Mouse (Mus musculus): ENCODE data around the gene Arf4.

Arf4 gene

DNA sequence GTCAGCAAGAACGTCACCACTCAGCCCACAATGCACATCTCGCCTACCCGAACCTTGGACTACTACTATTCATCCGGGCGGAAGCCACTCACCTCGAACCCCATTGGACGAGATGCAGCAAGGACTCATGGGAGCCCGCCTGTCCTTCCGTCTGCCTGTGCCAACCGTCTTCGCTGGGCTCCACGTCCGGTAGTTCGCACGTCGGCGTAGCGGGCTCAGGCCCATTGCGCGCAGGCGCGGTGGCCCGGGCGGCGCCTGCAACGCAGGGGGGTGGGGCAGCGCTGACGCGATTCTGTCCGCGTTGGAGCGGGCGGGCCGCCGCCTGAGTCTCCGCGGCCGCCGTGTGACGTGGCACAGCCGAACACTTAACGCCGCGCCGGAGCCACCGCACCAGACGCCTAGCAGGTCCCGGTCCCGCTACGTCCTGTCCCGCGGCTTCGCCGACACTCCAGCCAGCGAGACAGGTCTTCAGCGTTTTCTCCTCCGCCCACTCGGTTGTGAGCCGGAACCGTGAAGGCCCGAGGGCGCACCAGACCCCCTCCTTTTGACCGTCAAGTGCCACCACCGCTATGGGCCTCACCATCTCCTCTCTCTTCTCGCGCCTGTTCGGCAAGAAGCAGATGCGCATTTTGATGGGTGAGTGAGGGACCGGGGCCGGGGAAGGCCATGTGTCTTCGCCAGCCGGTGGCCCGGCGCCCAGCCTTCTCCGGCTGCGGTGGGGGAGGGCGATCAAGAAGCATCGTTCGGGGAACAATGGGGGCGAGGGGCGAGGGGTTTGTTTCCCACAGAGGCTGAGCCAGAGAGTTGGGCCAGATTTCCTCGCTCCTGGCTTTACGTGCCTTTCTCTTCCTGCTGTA is at the start of gene Arf4:
Gene Arf4 (plus strand): TSS at position 224 of the 857 bp plus-strand sequence.
- DNase-seq (ENCODE audit: low read depth, low spot score) = peak; percentile 96

DNA sequence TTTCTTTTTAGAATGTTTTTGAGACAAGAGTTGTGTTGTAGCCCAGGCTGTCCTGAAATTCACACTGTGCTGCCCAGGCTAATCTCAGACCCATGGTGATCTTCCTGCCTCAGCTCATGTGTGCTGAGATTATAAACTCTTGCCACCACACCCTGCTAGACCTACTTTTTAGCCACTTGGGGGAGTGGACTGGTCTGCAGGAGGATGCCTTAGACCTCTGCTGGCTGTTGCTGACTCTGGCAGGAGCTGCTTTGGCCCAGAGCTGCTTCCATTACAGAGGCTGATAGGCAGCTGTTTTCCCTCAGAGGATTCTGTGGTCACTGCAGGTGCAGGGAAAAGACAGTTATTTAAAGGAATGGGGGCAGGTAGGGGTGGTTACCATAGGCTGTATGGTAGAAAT is 46.5 kb upstream of the Arf4 start:
- DNase-seq (ENCODE audit: low read depth, low spot score) = no peak

DNA sequence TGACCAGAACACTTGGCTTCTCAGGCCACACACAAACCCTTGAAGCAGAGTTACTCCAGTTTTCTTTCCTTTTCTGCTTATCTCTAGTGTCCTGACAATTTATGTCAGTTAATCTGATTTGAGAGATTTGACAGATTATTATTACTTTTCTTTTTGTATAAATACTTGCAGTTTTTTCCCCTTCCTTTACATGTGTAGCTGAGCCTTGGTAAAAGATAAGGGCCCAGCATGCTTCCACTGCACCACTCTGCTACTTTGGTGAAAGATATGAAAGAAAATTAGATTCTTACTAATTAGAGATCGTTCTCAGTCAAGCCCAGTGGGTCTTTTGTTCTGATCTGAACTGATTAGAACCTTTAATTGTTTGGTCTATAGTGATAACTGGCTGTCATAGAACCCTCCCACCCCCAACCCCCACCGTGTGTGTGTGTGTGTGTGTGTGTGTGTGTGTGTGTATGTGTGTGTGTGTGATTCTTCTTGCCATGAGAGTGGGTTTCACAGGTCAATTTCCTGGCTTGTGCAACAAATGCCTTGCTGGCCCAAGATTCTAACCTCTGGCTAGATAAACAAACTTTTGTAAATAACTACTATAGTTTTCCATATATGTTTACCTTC is 44.5 kb upstream of the Arf4 start:
- no peak for DNase-seq (ENCODE audit: low read depth, low spot score)

DNA sequence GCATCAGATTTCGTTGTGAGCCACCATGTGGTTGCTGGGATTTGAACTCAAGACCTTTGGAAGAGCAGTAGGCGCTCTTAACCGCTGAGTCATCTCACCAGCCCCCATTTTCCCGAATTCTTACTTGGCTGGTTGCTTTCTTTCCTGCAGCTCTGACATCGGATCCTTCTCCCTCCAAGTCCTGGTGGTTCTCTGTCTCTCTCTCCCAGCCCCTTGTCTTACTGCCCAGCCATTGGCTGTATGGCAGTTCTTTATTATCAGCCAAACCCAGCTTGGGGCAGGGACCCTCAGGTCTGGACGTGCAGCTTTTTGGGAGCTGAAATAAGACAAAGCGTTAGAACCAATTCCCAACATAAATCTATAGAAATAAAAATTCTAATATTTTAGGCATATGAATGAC is 42.7 kb upstream of the Arf4 start:
- no peak for DNase-seq (ENCODE audit: low read depth, low spot score)

DNA sequence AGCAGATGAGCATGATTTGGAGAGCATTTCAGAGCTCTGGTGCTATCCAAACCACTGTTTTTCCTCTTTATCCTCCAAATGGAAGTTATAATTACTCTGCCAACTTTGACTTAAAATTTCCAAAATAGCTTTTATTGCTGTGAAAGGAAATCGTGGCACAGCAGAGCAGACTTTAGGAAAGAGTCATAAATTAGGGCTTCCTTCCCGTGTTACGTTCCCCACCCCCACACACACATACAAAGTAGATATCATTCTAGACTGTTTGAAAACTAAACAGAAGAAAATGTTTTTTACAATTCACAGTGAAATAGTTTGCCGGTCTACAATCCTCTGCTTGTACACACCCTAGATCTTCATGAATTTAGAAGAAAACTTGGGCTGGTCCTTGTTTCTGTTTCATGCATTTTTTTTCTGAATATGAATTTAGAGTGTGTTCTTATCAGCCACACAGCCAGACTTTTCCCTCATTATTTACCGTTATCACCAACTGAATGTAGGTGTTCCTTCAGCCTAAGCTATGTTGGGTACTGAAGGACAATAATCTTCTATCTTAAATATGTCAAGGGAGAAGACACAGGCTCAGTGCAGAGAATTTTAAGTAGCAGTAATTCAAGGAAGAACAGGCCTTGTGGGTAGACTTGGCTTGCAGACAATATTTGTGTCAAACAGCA is 42.0 kb upstream of the Arf4 start:
- no peak for DNase-seq (ENCODE audit: low read depth, low spot score)

DNA sequence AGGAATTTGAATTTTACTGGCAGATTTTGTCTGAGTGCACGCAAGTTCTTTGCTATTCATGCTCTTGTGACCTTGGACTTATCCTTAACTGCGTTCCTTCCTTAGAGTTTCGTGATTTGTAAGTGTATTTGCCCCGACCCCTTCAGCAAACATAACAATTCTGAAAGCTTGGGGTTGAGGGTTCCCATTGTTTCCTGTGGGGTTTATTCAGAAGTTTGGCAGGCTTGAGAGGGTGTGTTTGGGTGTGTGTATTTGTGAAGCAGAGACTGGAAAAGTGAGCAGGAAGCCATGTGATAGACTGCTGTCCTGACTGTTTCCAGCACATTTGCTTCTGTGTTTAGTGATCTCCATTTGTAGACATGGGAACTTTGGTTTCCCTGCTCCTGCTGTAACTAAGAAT is 32.5 kb upstream of the Arf4 start:
- DNase-seq (ENCODE audit: low read depth, low spot score) = no peak

DNA sequence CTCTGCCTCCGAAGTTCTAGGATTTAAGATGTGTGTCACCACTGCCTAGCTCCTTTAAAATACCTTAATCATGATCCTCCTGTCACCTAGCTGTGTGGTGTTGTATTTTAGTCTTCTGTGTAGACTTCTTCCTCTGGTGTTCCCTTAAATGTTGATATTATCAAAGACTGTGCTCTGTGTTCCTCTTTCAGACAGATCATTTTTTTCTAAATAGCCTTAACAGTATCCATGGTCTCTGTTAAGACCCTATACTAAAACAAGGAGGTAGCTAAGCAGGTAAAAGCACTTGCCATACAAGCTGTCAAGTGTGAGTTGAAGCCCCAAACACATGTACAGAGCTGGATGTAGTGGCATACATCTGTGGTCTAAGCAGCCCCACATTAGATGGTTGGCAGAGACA is 28.2 kb upstream of the Arf4 start:
- no peak for DNase-seq (ENCODE audit: low read depth, low spot score)

DNA sequence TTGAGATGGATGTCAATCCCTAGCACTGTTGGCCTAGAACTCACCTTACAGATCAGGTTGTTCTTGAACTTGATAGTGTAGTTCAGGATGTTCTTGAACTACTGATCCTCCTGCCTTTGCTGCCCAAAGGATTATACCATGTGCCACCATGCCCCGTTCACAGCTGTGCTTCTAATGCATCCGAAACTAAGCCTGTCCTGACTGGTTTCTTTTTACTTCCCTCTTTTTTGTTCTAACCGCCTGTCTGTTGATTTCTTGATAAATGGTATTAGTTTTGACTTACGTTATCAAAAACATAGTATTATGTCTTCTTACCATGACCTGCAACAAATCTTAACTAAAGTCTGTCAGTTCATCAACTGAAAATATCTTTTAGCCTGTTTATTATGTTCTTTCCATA is 27.2 kb upstream of the Arf4 start:
- DNase-seq (ENCODE audit: low read depth, low spot score) = no peak

DNA sequence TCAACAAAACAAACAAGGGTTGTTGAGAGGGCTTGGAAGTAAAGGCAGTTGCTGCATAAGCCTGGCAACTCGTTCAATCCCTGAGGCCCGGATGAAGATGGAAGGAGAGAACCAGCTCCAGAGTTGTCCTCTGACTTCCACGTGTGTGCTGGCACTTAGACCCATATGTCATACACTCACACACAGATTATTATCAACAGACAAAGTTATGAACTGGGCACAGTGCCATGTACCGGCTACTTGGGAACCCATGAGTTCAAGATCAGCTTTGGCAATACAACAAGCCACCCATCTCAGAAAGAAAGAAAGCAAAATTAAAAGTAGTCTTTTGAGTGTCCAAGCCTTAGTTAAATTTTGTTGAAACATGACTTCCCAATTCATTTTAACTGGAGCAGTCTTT is 12.6 kb upstream of the Arf4 start:
- DNase-seq (ENCODE audit: low read depth, low spot score) = no peak

DNA sequence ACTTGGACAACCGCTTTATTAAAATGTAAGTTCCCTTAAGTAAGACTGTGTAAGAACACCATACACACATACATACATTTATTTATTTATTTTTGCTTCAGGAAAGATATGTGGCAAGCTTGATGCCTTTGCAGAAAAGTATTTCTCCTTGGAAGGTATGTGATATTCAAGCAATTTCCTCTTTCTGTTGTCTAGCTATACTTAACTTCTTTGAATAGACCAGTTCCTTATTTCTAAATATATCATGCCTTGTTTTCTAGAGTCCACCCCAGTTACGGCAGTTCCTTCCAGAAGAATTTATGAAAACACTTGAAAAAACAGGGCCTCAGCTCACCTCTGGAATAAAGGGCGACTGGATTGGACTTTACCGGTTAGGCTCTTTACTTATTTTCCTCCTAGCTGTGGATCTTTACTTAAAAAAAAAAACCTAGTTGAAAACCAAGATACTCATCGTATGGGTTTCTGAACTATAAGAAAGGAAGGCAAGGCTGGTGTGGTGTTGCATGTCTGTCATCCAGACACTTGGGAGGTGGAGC is 11.2 kb upstream of the Arf4 start:
- no peak for DNase-seq (ENCODE audit: low read depth, low spot score)

DNA sequence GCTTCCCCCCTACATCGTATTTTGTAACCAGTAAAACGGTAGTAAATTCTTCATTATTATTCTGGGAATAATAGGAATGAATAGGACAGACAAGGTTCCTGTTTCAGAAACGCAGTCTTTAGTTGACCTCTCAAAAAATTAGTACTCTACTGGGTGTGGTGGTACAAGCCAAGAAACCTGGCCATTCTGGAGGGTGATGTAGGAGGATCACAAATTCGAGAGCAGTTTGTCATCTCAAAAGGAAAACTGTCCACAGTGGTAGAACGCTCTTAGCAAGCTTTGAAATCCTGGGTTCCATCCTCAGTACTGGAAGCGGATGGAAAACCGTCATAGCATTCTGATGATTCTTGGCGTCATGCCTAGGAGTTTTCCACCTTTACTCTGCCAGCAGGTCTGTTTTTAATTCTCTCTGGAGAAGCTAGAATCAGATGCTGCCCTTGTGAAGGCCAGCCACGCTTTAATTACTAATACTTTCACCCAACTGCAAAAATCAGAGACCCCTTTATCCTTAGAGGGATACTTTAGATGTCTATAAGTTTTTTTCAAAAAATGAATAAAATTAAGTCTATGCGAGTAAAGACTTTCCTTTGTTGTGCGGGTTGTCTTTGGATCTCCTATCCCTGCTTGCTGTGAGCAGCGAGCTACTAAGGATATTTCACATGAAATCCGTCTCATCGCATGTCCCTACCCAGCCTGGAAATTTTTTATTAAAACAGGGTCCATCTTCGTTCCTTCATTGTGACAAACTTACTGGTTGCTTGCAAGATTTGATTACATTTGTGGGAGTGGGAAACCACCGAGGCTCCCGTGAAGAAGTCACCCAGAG is 636 bp upstream of the Arf4 start:
- no peak for DNase-seq (ENCODE audit: low read depth, low spot score)

DNA sequence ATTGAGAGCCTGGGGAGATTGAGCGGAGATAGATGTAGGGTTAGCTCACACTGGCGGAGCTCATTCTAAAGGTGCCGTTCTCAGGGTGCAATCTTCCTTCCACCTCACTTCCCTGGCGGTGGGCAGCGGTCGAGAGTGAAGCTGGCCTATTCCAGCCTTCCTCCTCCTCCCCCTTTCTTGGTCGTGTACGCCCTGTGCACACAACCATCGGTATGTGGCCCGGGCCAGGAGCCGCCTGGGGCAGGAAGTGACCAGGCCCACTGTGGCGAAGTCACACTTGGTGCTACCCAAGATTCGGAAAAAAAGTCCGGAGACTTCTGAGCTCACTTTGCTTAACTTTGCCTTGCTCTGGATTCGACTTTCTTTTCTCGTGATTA is 822 bp downstream of the Arf4 start:
- peak; percentile 44 for DNase-seq (ENCODE audit: low read depth, low spot score)

DNA sequence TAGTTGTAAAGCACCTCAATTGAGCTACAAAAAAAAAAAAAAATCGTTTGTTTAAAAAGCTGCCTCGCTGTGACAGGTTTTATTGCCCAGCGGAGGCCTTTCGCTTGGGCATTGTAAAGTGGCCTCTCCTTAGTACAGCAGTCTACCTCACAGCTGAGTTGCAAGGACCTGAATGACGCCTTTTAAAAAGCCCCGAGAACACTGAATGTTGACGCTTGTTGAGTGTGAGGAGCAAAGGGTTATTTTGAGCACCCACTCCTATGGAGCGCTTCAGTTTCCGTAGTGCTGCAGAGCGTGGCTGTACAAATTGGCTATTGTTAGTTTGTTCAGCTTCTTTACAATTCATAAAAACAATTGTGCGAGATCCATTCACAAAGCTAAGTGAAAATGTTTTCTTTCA is 1.4 kb downstream of the Arf4 start:
- no peak for DNase-seq (ENCODE audit: low read depth, low spot score)

DNA sequence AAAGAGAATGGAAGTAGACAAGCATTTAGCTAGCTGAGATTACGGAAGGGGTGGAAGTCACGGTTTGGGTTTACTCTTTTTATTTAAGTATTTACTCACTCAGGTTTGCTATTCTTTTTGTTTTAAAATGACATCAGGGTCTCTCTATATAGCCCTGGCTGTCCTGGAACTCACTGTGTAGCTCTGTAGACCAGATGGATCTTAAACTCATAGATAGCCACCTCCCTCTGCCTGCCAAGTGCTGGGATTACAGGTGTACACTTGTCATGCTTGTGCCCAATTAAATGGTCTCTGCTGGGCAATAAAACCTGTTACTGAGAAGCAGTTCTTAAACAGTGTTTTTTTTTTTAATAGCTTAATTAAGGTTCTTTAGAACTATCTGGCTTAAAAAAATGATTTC is 2.1 kb downstream of the Arf4 start:
- DNase-seq (ENCODE audit: low read depth, low spot score) = no peak

DNA sequence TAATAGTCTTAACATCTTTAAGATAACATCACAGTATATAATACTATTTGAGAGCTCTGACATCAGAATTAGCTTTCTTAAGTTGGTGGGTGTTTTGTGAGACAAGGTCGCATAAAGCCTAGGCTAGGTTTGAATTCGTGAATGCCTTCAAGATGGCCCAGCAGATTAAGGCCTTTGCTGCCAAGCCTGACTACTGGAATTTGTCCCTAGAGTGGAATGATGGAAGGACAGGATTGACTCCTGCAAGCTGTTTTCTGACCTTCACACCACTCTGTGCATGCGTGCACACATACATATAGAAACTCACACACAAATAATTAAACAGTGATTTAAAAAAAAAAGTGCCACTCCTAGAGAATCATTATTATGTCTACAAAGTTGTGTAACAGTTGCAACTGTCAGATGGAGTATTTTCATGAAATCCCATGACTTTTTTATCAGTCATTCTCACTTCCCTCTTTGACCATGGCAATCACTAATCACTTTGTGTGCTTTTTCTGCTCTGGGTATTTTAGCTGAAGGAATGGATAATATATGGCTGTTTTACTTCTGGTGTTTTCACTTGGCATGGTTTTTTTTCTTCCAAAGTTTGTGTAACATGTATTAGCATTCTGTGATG is 5.2 kb downstream of the Arf4 start:
- no peak for DNase-seq (ENCODE audit: low read depth, low spot score)

DNA sequence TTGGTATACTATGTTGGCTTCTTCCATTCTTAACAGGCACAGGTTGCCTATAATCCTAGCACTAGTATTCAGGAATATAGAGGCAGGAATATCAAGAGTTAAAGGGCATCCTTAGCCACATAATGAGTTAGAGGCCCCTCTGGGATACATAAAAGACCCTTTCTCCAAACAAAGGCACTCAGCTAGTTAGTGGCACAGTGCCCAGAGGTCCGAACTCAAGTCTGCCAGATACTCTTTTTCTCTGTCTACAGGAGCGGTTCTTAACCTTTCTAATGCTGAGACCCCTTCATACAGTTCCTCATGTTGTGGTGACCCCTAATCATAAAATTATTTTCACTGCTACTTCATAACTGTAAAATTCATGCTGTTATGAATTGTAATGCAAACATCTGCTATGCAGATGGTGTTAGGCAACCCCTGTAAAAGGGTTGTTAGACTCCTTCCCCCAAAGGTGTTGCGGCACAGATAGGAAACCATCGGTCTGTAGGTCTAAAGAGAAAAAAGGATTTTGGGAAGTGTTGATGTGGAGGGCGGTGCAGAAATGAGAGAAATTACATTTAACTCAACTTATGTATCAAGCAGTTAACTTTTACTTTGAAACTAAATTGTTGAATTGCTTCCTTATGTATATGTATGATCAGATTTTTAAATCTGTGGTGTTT is 8.2 kb downstream of the Arf4 start:
- DNase-seq (ENCODE audit: low read depth, low spot score) = no peak

DNA sequence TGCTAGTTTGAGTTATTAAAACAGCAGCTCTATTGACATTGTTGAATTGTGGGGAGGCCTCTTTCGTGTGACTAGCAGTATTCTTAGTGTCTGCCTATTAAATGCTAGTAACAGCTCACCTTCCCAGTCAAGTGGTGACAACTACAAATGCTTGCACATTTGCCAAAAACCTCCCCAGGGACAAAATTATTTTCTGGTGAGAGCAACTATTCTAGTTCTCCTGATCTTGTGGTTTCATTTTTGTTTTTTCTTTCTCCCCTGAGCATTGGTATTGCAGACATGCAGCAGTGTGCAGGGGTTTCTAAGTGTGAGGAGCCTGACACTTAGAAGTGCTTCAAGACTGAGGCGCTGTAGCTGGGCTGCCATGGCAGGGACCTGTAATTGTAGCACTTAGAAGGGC is 9.9 kb downstream of the Arf4 start:
- DNase-seq (ENCODE audit: low read depth, low spot score) = no peak

DNA sequence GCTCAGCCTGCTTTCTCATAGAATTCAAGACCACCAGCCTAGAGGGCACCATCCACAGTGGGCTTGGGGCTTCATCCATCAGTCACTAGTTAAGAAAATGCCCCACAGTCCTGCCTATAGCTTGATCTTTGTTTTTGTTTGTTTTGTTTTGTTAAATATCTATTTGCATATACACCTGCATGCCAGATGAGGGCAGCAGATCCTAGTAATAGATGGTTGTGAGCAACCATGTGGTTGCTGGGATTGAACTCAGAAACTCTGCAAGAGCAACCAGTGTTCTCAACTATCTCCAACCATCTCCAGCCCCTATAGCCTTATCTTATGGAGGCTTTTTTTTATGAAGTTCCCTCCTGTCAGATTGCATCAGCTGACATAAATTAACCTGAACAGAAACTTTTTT is 14.0 kb downstream of the Arf4 start:
- DNase-seq (ENCODE audit: low read depth, low spot score) = no peak

DNA sequence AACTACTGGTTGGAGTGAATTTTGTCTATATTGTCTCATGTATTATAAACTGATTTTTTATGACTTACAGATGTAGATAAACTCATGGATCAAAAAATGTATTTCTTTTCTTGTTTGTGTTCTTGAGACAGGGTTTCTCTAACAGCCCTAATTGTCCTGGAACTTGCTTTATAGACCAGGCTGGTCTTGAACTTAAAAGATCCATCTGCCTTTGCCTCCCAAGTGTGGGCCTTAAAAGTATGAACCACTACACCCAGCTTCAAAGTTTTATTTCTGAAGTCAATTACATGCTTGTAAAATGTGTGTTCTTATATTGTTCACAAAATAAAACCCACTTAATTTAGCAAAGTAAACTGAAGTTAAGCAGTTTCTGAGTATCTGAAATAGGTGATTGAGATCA is 20.3 kb downstream of the Arf4 start:
- no peak for DNase-seq (ENCODE audit: low read depth, low spot score)

DNA sequence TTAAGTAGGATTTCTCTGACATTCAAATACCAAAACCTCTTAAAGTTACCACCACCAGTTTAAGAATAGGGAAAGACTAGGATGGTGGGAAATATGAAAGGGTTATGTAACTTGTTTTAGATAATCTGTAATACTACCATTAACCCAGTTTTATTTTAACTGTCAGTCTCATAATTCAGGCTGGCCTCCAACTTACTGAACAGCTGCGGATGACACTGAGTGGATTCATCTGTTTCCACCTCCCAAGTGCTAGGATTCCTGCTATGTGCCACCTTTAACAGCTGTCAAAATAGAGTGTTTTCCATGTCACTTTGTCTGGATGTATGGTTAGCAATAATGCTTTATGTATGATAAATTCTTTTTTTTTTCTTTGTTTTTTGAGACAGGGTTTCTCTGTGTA is 22.4 kb downstream of the Arf4 start:
- DNase-seq (ENCODE audit: low read depth, low spot score) = no peak

DNA sequence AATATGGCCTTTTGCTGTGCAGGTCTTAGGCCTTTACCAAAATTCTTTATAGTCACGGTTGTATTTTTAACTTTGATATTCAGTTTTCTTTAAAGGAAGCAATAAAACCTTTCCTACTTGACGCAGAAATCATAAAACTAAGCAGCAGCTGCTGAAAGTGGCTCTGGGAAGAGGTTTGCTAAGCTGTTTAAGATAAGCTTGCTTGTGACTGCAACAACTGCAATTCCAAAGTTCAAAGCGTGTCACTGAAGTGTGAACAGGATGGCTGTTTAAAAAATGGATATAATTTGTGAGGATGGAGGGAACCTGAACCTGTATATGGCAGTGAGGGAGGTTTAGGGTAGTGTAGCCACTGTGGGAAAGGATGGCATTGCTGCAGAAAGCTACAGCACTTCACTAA is 24.1 kb downstream of the Arf4 start:
- DNase-seq (ENCODE audit: low read depth, low spot score) = no peak

All from c-Kit-negative CD71-positive TER-119-positive erythroid progenitor cells, embryonic 14.5 days (primary cell).